In genomic region chr10:117669449-117670090, GRCm38 (mm10) we compare ENCODE assay signal across 12 mouse cellular contexts. TPM values are rescaled to one million over a fixed set of nuclear protein-coding genes. Genes with fewer than 3 reads are reported as not detected.
DNase-seq lines count a peak whose midpoint lies in the region; ATAC-seq and TF ChIP-seq lines count a peak whose summit lies in the region.
"Had no signal": no experiment of that assay in that cellular context is flagged by ENCODE, and none has a peak within 500 bp of the region (broad histone marks: within the 10 kb centered on the region; RNA-seq: fewer than 3 reads in every experiment).

No protein-coding gene starts in this region.

- no peak for TF ChIP-seq CTCF in kidney, postnatal 0 days (IDR thresholded peaks at IDR 0.05; ENCODE audit: low read depth)

- H3K4me2 ChIP-seq in kidney, postnatal 0 days (ENCODE audit: low read length) = no peak overlapping the region
- H3K4me2 ChIP-seq: liver, embryonic 13.5 days; midbrain, embryonic 13.5 days had no signal

- peak; percentile 58 for DNase-seq in adrenal gland, postnatal 10 days
- no peak for DNase-seq in adrenal gland, adult 8-10 months
- no peak for DNase-seq in kidney, postnatal 0 days (ENCODE audit: low spot score)
- no peak for DNase-seq in kidney, postnatal 4 days
- peak; percentile 54 for DNase-seq in brain, adult 2 months (ENCODE audit: low read depth, low spot score)
- DNase-seq in large intestine, adult 2 months (ENCODE audit: low read depth, low spot score) = peak; percentile 74
- DNase-seq in heart, postnatal 36 days = no peak
- no peak for DNase-seq in left cerebral cortex, adult 8-10 months (ENCODE audit: low spot score in 2 of 2)
- DNase-seq: gastrocnemius, postnatal 36 days; liver, embryonic 13.5 days had no signal

- no peak for ATAC-seq in kidney, postnatal 0 days (replicated peaks; ENCODE audit: low FRiP score, low read depth)
- ATAC-seq: midbrain, embryonic 13.5 days had no signal

- 46% methylated on average over 10 of the region's 10 CpGs for WGBS in kidney, postnatal 0 days
- WGBS in large intestine, adult 2 months = 19% methylated on average over 10 of the region's 10 CpGs

- H3K4me1 ChIP-seq in kidney, postnatal 0 days (replicated peaks; ENCODE audit: insufficient read depth, low read length) = no peaks in the 10 kb centered on the region
- H3K4me1 ChIP-seq: liver, embryonic 13.5 days; midbrain, embryonic 13.5 days had no signal

- H3K9me3 ChIP-seq in kidney, postnatal 0 days (replicated peaks; ENCODE audit: low read length) = no peaks in the 10 kb centered on the region
- H3K9me3 ChIP-seq: liver, embryonic 13.5 days; midbrain, embryonic 13.5 days had no signal

- no peak overlapping the region for H3K4me3 ChIP-seq in kidney, postnatal 0 days (replicated peaks; ENCODE audit: low read depth, low read length)
- H3K4me3 ChIP-seq: erythroblast, embryonic 14.5 days; liver, embryonic 13.5 days; midbrain, embryonic 13.5 days had no signal

- H3K36me3 ChIP-seq in kidney, postnatal 0 days (ENCODE audit: insufficient read depth, low read length) = no peaks in the 10 kb centered on the region
- H3K36me3 ChIP-seq: liver, embryonic 13.5 days; midbrain, embryonic 13.5 days had no signal

- peak overlapping the region; percentile 50 for H3K27ac ChIP-seq in kidney, postnatal 0 days
- H3K27ac ChIP-seq: liver, embryonic 13.5 days; midbrain, embryonic 13.5 days had no signal

- H3K27me3 ChIP-seq in kidney, postnatal 0 days (ENCODE audit: insufficient read depth, low read length) = no peaks in the 10 kb centered on the region
- H3K27me3 ChIP-seq: liver, embryonic 13.5 days had no signal

- intact Hi-C loops in heart, postnatal 36 days (cut with DNase I) = no loop called here

- no peak overlapping the region for H3K9ac ChIP-seq in kidney, postnatal 0 days (ENCODE audit: low read depth, low read length)
- H3K9ac ChIP-seq: liver, embryonic 13.5 days; midbrain, embryonic 13.5 days had no signal

RNA-seq across cellular contexts. Expression of gene Cpm, which starts 40.3 kb away (rescaled TPM):
- total RNA-seq in adrenal gland, postnatal 10 days (2021) = 10 to 100 TPM; 18.5 to 19.1 TPM
- total RNA-seq in adrenal gland, adult 8-10 months (2022) = 10 to 100 TPM; 19.9 to 44.3 (median 31.5) TPM
- 51.7 and 52.8 TPM in 2 replicates for polyA plus RNA-seq in kidney, postnatal 0 days (2015; fragmentation: Nextera tagmentation; extraction: Ambion mirVana)
- 10.5 and 11.8 TPM in 2 replicates for polyA plus RNA-seq in large intestine, adult 2 months (2012; rRNA removed)
- 1 to 10 TPM; 3.7 to 3.9 TPM for total RNA-seq in heart, postnatal 36 days (2021)
- 1 to 10 TPM; 7.6 to 8.4 (median 8.1) TPM for total RNA-seq in left cerebral cortex, adult 8-10 months (2022)
- polyA plus RNA-seq: erythroblast, embryonic 14.5 days had no signal

RNA-seq across cellular contexts. Expression of gene Mdm2, which starts 41.0 kb away (rescaled TPM):
- 10 to 100 TPM; 41.1 to 46.2 TPM for total RNA-seq in adrenal gland, postnatal 10 days (2021)
- total RNA-seq in adrenal gland, adult 8-10 months (2022) = 10 to 100 TPM; 51.0 to 82.1 (median 68.5) TPM
- 22.0 and 24.5 TPM in 2 replicates for polyA plus RNA-seq in kidney, postnatal 0 days (2015; fragmentation: Nextera tagmentation; extraction: Ambion mirVana)
- 11.2 and 25.9 TPM in 2 replicates for polyA plus RNA-seq in large intestine, adult 2 months (2012; rRNA removed)
- 10 to 100 TPM; 46.9 to 48.2 TPM for total RNA-seq in heart, postnatal 36 days (2021)
- total RNA-seq in left cerebral cortex, adult 8-10 months (2022) = 10 to 100 TPM; 44.9 to 54.3 (median 51.9) TPM

Comparison
In these comparisons a context has a peak if more than half of its experiments do, and no peak if none do; other contexts are left out.
1. DNase-seq: peak in adrenal gland, postnatal 10 days (single experiment), brain, adult 2 months (single experiment) and large intestine, adult 2 months (single experiment); none in adrenal gland, adult 8-10 months (single experiment), kidney, postnatal 0 days (single experiment), kidney, postnatal 4 days (0 of 2), heart, postnatal 36 days (0 of 2) and left cerebral cortex, adult 8-10 months (0 of 2).